Mouse (Mus musculus) forebrain, embryonic 14.5 days (tissue): Measurements from ENCODE around the gene Ear10. TPM values are rescaled to one million over a fixed set of nuclear protein-coding genes. Genes with fewer than 3 reads are reported as not detected.

Experiments used
- polyA plus RNA-seq: library from polyadenylated mRNA; unstranded; fragments of >200 nt; fragmentation: Nextera tagmentation; extraction: Ambion mirVana; gene quantifications from 2 replicates; pipeline ENCODE4 v1.2.1, GENCODE M21; 2014

Gene Ear10
- polyA plus RNA-seq, 1 experiment from 2014 or later, result not detected

Other genes with a start within 250 kb of the Ear10 start
- not detected in 2 replicates for gene Gm8165, start 246.4 kb downstream of the Ear10 start, polyA plus RNA-seq
- 1.5 and 2.2 TPM in 2 replicates for gene Gm7324, start 225.7 kb downstream of the Ear10 start, polyA plus RNA-seq
- not detected in 2 replicates for gene Gm16506, start 196.1 kb downstream of the Ear10 start, polyA plus RNA-seq
- gene Gm6526, start 175.7 kb downstream of the Ear10 start, polyA plus RNA-seq, result not detected in 2 replicates
- not detected in 2 replicates for gene Gm8180, start 138.8 kb downstream of the Ear10 start, polyA plus RNA-seq
- not detected in 2 replicates for gene Ear1, start 48.0 kb downstream of the Ear10 start, polyA plus RNA-seq
- gene Gm8113, start 1.8 kb upstream of the Ear10 start, polyA plus RNA-seq, result 6.0 and 6.2 TPM in 2 replicates
- not detected in 2 replicates for gene Ang5, start 33.5 kb upstream of the Ear10 start, polyA plus RNA-seq
- gene Ang6, start 78.7 kb upstream of the Ear10 start, polyA plus RNA-seq, result not detected in 2 replicates
- not detected in 2 replicates for gene Ear2, start 179.1 kb upstream of the Ear10 start, polyA plus RNA-seq
- not detected in 2 replicates for gene Gm3327, start 200.3 kb upstream of the Ear10 start, polyA plus RNA-seq